Mouse (Mus musculus) ES-Bruce4 (cell line): ENCODE data around the gene Hmmr. TPM values are rescaled to one million over a fixed set of nuclear protein-coding genes. Genes with fewer than 3 reads are reported as not detected.
"Not testable (repeated sequence)": the region's sequence is repeated elsewhere in the genome, so short reads cannot be mapped to it uniquely, and the experiment has no call there.

Source experiments
- H3K27ac ChIP-seq: 2 replicates; pipeline ENCODE4 v1.5.1; 2012; ENCODE audit warnings: low read length, inconsistent platforms; ENCODE audit not compliant: insufficient read depth
- H3K27me3 ChIP-seq: 2 replicates; pipeline ENCODE4 v1.6.1; 2012; ENCODE audit warnings: mild to moderate bottlenecking, low read length, inconsistent platforms; ENCODE audit not compliant: control insufficient read depth, poor library complexity, insufficient read depth, severe bottlenecking
- H3K36me3 ChIP-seq: 2 replicates; pipeline ENCODE4 v1.6.1; 2012; ENCODE audit warnings: inconsistent platforms, mild to moderate bottlenecking, low read length, moderate library complexity; ENCODE audit not compliant: control insufficient read depth, poor library complexity, insufficient read depth, severe bottlenecking
- H3K4me1 ChIP-seq: one replicate; pipeline ENCODE4 v1.8.1; 2011; ENCODE audit warnings: low read length; ENCODE audit not compliant: control insufficient read depth, insufficient read depth
- H3K4me3 ChIP-seq: 2 replicates; pipeline ENCODE4 v1.5.1; 2011; ENCODE audit warnings: low read depth, mild to moderate bottlenecking, low read length
- H3K9ac ChIP-seq: 2 replicates; pipeline ENCODE4 v1.6.1; 2012; ENCODE audit warnings: low read depth, mild to moderate bottlenecking, inconsistent platforms; ENCODE audit not compliant: poor library complexity, severe bottlenecking
- H3K9me3 ChIP-seq: replicated peaks from 2 replicates; pipeline ENCODE4 v1.6.1; 2012; ENCODE audit warnings: mild to moderate bottlenecking, low read length, inconsistent platforms; ENCODE audit not compliant: control insufficient read depth, poor library complexity, insufficient read depth, severe bottlenecking
- CTCF ChIP-seq: IDR thresholded peaks from one replicate; pipeline ENCODE4 v1.8.1; 2011; ENCODE audit warnings: low read depth, low read length
- EP300 ChIP-seq: IDR thresholded peaks from 2 replicates; pipeline ENCODE4 v1.6.1; 2011; ENCODE audit warnings: low read depth, low read length; ENCODE audit not compliant: insufficient read depth
- POLR2A ChIP-seq: IDR thresholded peaks from one replicate; pipeline ENCODE4 v1.8.1; 2011; ENCODE audit warnings: low read length; ENCODE audit not compliant: insufficient read depth
- polyA plus RNA-seq: library from polyadenylated mRNA; stranded (reverse); fragments of >200 nt; gene quantifications from 2 replicates; pipeline ENCODE4 v1.2.4, GENCODE M21; 2011; ENCODE audit warnings: low read depth; ENCODE audit not compliant: missing spikeins, insufficient read depth, insufficient read length

Gene Hmmr
- polyA plus RNA-seq, 1 experiment, result 182 TPM

GRCm38 (mm10) chr11:40715524-40715923 lies 17.7 kb downstream of the Hmmr start:
- no peak overlapping the region for H3K4me3 ChIP-seq
- TF ChIP-seq EP300, result no peak
- no peak for TF ChIP-seq CTCF
- TF ChIP-seq POLR2A, result no peak
- H3K27me3 ChIP-seq, result no peaks in the 10 kb centered on the region
- no peaks in the 10 kb centered on the region for H3K4me1 ChIP-seq
- H3K27ac ChIP-seq, result no peak overlapping the region
- H3K9ac ChIP-seq, result no peak overlapping the region
- H3K9me3 ChIP-seq, result no peaks in the 10 kb centered on the region
- H3K36me3 ChIP-seq, result peaks cover 82% of the 10 kb centered on the region

- no peak overlapping the region for H3K4me3 ChIP-seq
- H3K9ac ChIP-seq, result no peak overlapping the region
- no peaks in the 10 kb centered on the region for H3K27me3 ChIP-seq
- H3K9me3 ChIP-seq, result no peaks in the 10 kb centered on the region
- no peak for TF ChIP-seq POLR2A
- no peak for TF ChIP-seq CTCF
- no peak for TF ChIP-seq EP300
- H3K27ac ChIP-seq, result no peak overlapping the region
- no peaks in the 10 kb centered on the region for H3K4me1 ChIP-seq
- H3K36me3 ChIP-seq, result peaks cover 86% of the 10 kb centered on the region
Measured at GRCm38 (mm10) chr11:40713858-40714257, 19.4 kb downstream of the Hmmr start.

GRCm38 (mm10) chr11:40709899-40710298 lies 23.3 kb downstream of the Hmmr start:
- not testable (repeated sequence) for H3K9ac ChIP-seq, H3K4me1 ChIP-seq, H3K4me3 ChIP-seq, H3K9me3 ChIP-seq, H3K27me3 ChIP-seq, H3K27ac ChIP-seq
- H3K36me3 ChIP-seq, result peaks cover 81% of the 10 kb centered on the region

- Histone ChIP-seq H3K27me3 (peaks cover 1% of the 10 kb centered on the region; the same call in 1 of the 2 replicates), H3K9me3 (peaks cover 8% of the 10 kb centered on the region)
- TF ChIP-seq POLR2A (no peak), CTCF (no peak), EP300 (no peak)
Measured at GRCm38 (mm10) chr11:40695103-40695502, 38.1 kb downstream of the Hmmr start, which contains the start of gene Mat2b. TSS of gene Mat2b (minus strand) at chr11:40695203.

GRCm38 (mm10) chr11:40694311-40695087 lies 38.7 kb downstream of the Hmmr start:
- H3K27ac ChIP-seq, result peak overlapping the region; percentile 96
- no peaks in the 10 kb centered on the region for H3K4me1 ChIP-seq
- peaks cover 1% of the 10 kb centered on the region; the same call in 1 of the 2 replicates for H3K27me3 ChIP-seq
- peak overlapping the region; percentile 92 for H3K4me3 ChIP-seq
- peaks cover 4% of the 10 kb centered on the region; the same call in 1 of the 2 replicates for H3K36me3 ChIP-seq
- H3K9ac ChIP-seq, result peak overlapping the region; percentile 69
- H3K9me3 ChIP-seq, result 0 out of 2 replicates have a peak, but pooled peaks cover 3% of the 10 kb centered on the region
- 0 out of 2 replicates have a peak, but pooled peaks have one; percentile 64 for TF ChIP-seq EP300
- peak; percentile 52 for TF ChIP-seq POLR2A
- no peak for TF ChIP-seq CTCF

More at GRCm38 (mm10) chr11:40695103-40695502, 38.1 kb downstream of the Hmmr start, which contains the start of gene Mat2b:
- H3K27ac ChIP-seq, result peak within 1 kb of the TSS; percentile 96
- H3K9ac ChIP-seq, result peak within 1 kb of the TSS; percentile 69
- peak within 1 kb of the TSS; percentile 92 for H3K4me3 ChIP-seq
- peaks cover 4% of the 10 kb centered on the region; the same call in 1 of the 2 replicates for H3K36me3 ChIP-seq
- no peaks in the 10 kb centered on the region for H3K4me1 ChIP-seq

GRCm38 (mm10) chr11:40693366-40693951 lies 39.8 kb downstream of the Hmmr start:
- Histone ChIP-seq H3K4me3 (peak overlapping the region; percentile 87), H3K36me3 (peaks cover 4% of the 10 kb centered on the region; the same call in 1 of the 2 replicates), H3K9me3 (no peaks in the 10 kb centered on the region), H3K9ac (peak overlapping the region; percentile 69), H3K27ac (peak overlapping the region; percentile 87), H3K4me1 (no peaks in the 10 kb centered on the region), H3K27me3 (peaks cover 1% of the 10 kb centered on the region; the same call in 1 of the 2 replicates)
- no peak for TF ChIP-seq EP300
- TF ChIP-seq CTCF, result no peak
